Mouse (Mus musculus) small intestine, adult 2 months (tissue): ENCODE results near the gene Zc3hc1.

ENCODE experiments used
- CTCF ChIP-seq: fragments of 200-500 bp; IDR thresholded peaks from 2 replicates; pipeline ENCODE4 v1.5.1; 2012; ENCODE audit warnings: low read depth, mild to moderate bottlenecking, control low read depth, inconsistent platforms, low read length, moderate library complexity, mixed read lengths; ENCODE audit not compliant: insufficient replicate concordance, insufficient read length; ENCODE audit errors: extremely low read depth
- POLR2A ChIP-seq: fragments of 200-500 bp; IDR thresholded peaks from 2 replicates; pipeline ENCODE4 v1.6.1; 2012; ENCODE audit warnings: low read depth, mild to moderate bottlenecking, control low read depth, inconsistent platforms, low read length, moderate library complexity

- TF ChIP-seq CTCF (no peak), POLR2A (no peak)
Observed at GRCm38 (mm10) chr6:30402091-30402491, 11.3 kb upstream of the Zc3hc1 start.
